Mouse (Mus musculus) Muller cell, postnatal 12 days (primary cell): ENCODE measurements around the gene Prkca.

Source experiments
- DNase-seq: peaks from one replicate; pipeline ENCODE4 v3.0.0-alpha.2; 2015; ENCODE audit errors: inconsistent ontology term

The Prkca gene

GRCm38 (mm10) chr11:108295373-108295772, 48.4 kb downstream of the Prkca start:
- DNase-seq = no peak

- DNase-seq = no peak
These were observed 49.4 kb downstream of the Prkca start for GRCm38 (mm10) chr11:108294305-108294813.

- DNase-seq = no peak
These were observed 49.9 kb downstream of the Prkca start for GRCm38 (mm10) chr11:108293843-108294242.

GRCm38 (mm10) chr11:108289192-108289591, 54.5 kb downstream of the Prkca start:
- DNase-seq = no peak

GRCm38 (mm10) chr11:108287321-108287720, 56.4 kb downstream of the Prkca start:
- no peak for DNase-seq

GRCm38 (mm10) chr11:108285046-108285445, 58.7 kb downstream of the Prkca start:
- DNase-seq = no peak

GRCm38 (mm10) chr11:108282850-108283459, 60.8 kb downstream of the Prkca start:
- DNase-seq = peak; percentile 43

GRCm38 (mm10) chr11:108279748-108280373, 63.9 kb downstream of the Prkca start:
- DNase-seq = no peak

- DNase-seq = peak; percentile 61
These were observed 66.6 kb downstream of the Prkca start for GRCm38 (mm10) chr11:108277096-108277495.

- no peak for DNase-seq
These were observed 67.6 kb downstream of the Prkca start for GRCm38 (mm10) chr11:108276148-108276547.

GRCm38 (mm10) chr11:108274046-108274445, 69.7 kb downstream of the Prkca start:
- DNase-seq = no peak

- no peak for DNase-seq
These were observed 70.2 kb downstream of the Prkca start for GRCm38 (mm10) chr11:108273415-108273965.

GRCm38 (mm10) chr11:108272601-108273414, 70.9 kb downstream of the Prkca start:
- DNase-seq = no peak

- DNase-seq = no peak
These were observed 72.4 kb downstream of the Prkca start for GRCm38 (mm10) chr11:108271305-108271704.

GRCm38 (mm10) chr11:108269516-108269915, 74.2 kb downstream of the Prkca start:
- DNase-seq = no peak

GRCm38 (mm10) chr11:108268421-108269322, 75.1 kb downstream of the Prkca start:
- no peak for DNase-seq

GRCm38 (mm10) chr11:108267825-108268224, 75.9 kb downstream of the Prkca start:
- no peak for DNase-seq

GRCm38 (mm10) chr11:108267066-108267465, 76.7 kb downstream of the Prkca start:
- DNase-seq = no peak

- DNase-seq = no peak
These were observed 79.9 kb downstream of the Prkca start for GRCm38 (mm10) chr11:108263868-108264267.

- DNase-seq = no peak
These were observed 80.3 kb downstream of the Prkca start for GRCm38 (mm10) chr11:108263406-108263805.

GRCm38 (mm10) chr11:108261751-108262160, 82.0 kb downstream of the Prkca start:
- no peak for DNase-seq
